Mouse (Mus musculus) liver, postnatal 0 days (tissue): ENCODE measurements around the gene Mrap.

Source experiments
- CTCF ChIP-seq: sonication (generic); IDR thresholded peaks from 2 replicates; pipeline ENCODE4 v1.5.1; 2016; ENCODE audit warnings: antibody characterized with exemption, low read depth
- EP300 ChIP-seq: IDR thresholded peaks from 2 replicates; pipeline ENCODE4 v1.6.1; 2016; ENCODE audit warnings: antibody characterized with exemption, low read depth, mild to moderate bottlenecking

GRCm38 (mm10) chr16:90747143-90747542 lies 9.1 kb downstream of the Mrap start:
- no peak for TF ChIP-seq CTCF
- no peak for TF ChIP-seq EP300
